In genomic region chr16:8523480-8524144, GRCm38 (mm10) we compare ENCODE assay signal across 8 mouse cellular contexts. TPM values are rescaled to one million over a fixed set of nuclear protein-coding genes. Genes with fewer than 3 reads are reported as not detected.
A peak's percentile ranks its signal among the peaks of the same experiment; 100 is the strongest.
DNase-seq lines count a peak whose midpoint lies in the region; ATAC-seq and TF ChIP-seq lines count a peak whose summit lies in the region.
"Had no signal": no experiment of that assay in that cellular context is flagged by ENCODE, and none has a peak within 500 bp of the region (broad histone marks: within the 10 kb centered on the region; RNA-seq: fewer than 3 reads in every experiment).

No protein-coding gene starts in this region.

- H3K27ac ChIP-seq in heart, adult 2 months: no peak overlapping the region
- peak overlapping the region; percentile 96 for H3K27ac ChIP-seq in limb, embryonic 12.5 days

- no peak for TF ChIP-seq POLR2A in heart, adult 2 months (IDR thresholded peaks at IDR 0.05; ENCODE audit: insufficient read depth, low read depth, low read length)

- H3K4me1 ChIP-seq in heart, adult 2 months (ENCODE audit: control insufficient read depth, insufficient read depth, low read length): peaks cover 2% of the 10 kb centered on the region; the same call in 1 of the 2 replicates
- H3K4me1 ChIP-seq in limb, embryonic 12.5 days (replicated peaks): peaks cover 40% of the 10 kb centered on the region

- intact Hi-C loops in heart, adult 2 months (cut with DNase I): no loop called here

- WGBS in heart, adult 2 months: 17% methylated on average over 11 of the region's 11 CpGs
- WGBS in limb, embryonic 12.5 days: 16% methylated on average over 11 of the region's 11 CpGs

- no peak for TF ChIP-seq EP300 in heart, adult 2 months (IDR thresholded peaks at IDR 0.05; ENCODE audit: insufficient read depth, low read depth, low read length)

- H3K79me2 ChIP-seq in heart, adult 2 months (replicated peaks; ENCODE audit: control insufficient read depth, insufficient read depth, low read length): no peaks in the 10 kb centered on the region

- no peaks in the 10 kb centered on the region for H3K27me3 ChIP-seq in heart, adult 2 months (ENCODE audit: control insufficient read depth, insufficient read depth, low read length)
- H3K27me3 ChIP-seq in limb, embryonic 12.5 days: no peaks in the 10 kb centered on the region

- no peak overlapping the region for H3K4me3 ChIP-seq in heart, adult 2 months
- H3K4me3 ChIP-seq in limb, embryonic 12.5 days (replicated peaks): no peak overlapping the region
- H3K4me3 ChIP-seq: megakaryocyte, embryonic 14.5 days had no signal

- H3K9me3 ChIP-seq in limb, embryonic 12.5 days: no peaks in the 10 kb centered on the region
- H3K9me3 ChIP-seq: megakaryocyte, embryonic 14.5 days had no signal

- no peak overlapping the region for H3K9ac ChIP-seq in heart, adult 2 months (ENCODE audit: low read depth, low read length)
- H3K9ac ChIP-seq in limb, embryonic 12.5 days (replicated peaks): no peak overlapping the region

- peak overlapping the region; percentile 35 for H3K4me2 ChIP-seq in limb, embryonic 12.5 days

- peak; percentile 91 for ATAC-seq in limb, embryonic 12.5 days (ENCODE audit: insufficient number of reproducible peaks, insufficient read depth, low FRiP score, low TSS enrichment, low read depth)
- no peak for ATAC-seq in megakaryocyte, adult 5-6 weeks (ENCODE audit: poor library complexity, severe bottlenecking)

- no peak for TF ChIP-seq CTCF in heart, adult 2 months (IDR thresholded peaks at IDR 0.05)

- H3K36me3 ChIP-seq in heart, adult 2 months (ENCODE audit: control insufficient read depth, insufficient read depth, low read length): no peaks in the 10 kb centered on the region
- no peaks in the 10 kb centered on the region for H3K36me3 ChIP-seq in limb, embryonic 12.5 days

- peak; percentile 73 for DNase-seq in ZHBTc4 (ENCODE audit: low read depth, low spot score)
- peak; percentile 82 to 88 for DNase-seq in cerebellum, postnatal 10 days
- DNase-seq in heart, adult 2 months: peak; percentile 13 to 23
- DNase-seq in kidney, adult 8-10 months: peak; percentile 31 to 32
- peak; percentile 43 for DNase-seq in ovary, adult 18-20 months (ENCODE audit: low spot score)

RNA-seq across cellular contexts. Expression of gene Abat, which starts 10.4 kb away (rescaled TPM):
- 1 to 10 TPM; 5.7 to 6.9 TPM for total RNA-seq in heart, adult 2 months (2021)
- polyA plus RNA-seq in heart, adult 2 months (2012; rRNA removed): 11.5 and 16.6 TPM in 2 replicates
- 36.4 and 41.8 TPM in 2 replicates for polyA plus RNA-seq in limb, embryonic 12.5 days (2016; fragmentation: Nextera tagmentation; extraction: Ambion mirVana)
- 0.02 TPM in 1 of 2 replicates, not detected in the other for total RNA-seq in megakaryocyte, adult 5-6 weeks (2015)
- total RNA-seq in megakaryocyte, adult 5-6 weeks (2017): 0.20 TPM in 1 of 2 replicates, not detected in the other

RNA-seq across cellular contexts. Expression of gene Mettl22, which starts 53.0 kb away (rescaled TPM):
- total RNA-seq in heart, adult 2 months (2021): 10 to 100 TPM; 29.4 to 35.6 TPM
- polyA plus RNA-seq in heart, adult 2 months (2012; rRNA removed): 63.1 and 69.1 TPM in 2 replicates
- polyA plus RNA-seq in limb, embryonic 12.5 days (2016; fragmentation: Nextera tagmentation; extraction: Ambion mirVana): 16.9 and 19.3 TPM in 2 replicates
- 2.9 and 6.1 TPM in 2 replicates for total RNA-seq in megakaryocyte, adult 5-6 weeks (2015)
- 2.7 and 4.5 TPM in 2 replicates for total RNA-seq in megakaryocyte, adult 5-6 weeks (2017)

Comparison
In these comparisons a context has a peak if more than half of its experiments do, and no peak if none do; other contexts are left out.
1. DNase-seq: peak in every context shown above with its lines; median percentile 85 in cerebellum, postnatal 10 days; 73 in ZHBTc4; 43 in ovary, adult 18-20 months; 32 in kidney, adult 8-10 months; 18 in heart, adult 2 months.
2. RNA of gene Abat, which starts 10.4 kb away (total RNA-seq): 5.7 to 6.9 TPM in heart, adult 2 months; 0.02 to 0.20 TPM in megakaryocyte, adult 5-6 weeks; every median in the first group is over 4 times any median in the second.
3. RNA of gene Mettl22, which starts 53.0 kb away (total RNA-seq): 29.4 to 35.6 TPM in heart, adult 2 months; 2.7 to 6.1 TPM in megakaryocyte, adult 5-6 weeks; every median in the first group is over 4 times any median in the second.